Mouse (Mus musculus) limb, embryonic 10.5 days (tissue): ENCODE data around the gene Slc7a6. TPM values are rescaled to one million over a fixed set of nuclear protein-coding genes. Genes with fewer than 3 reads are reported as not detected.

Experiments
- DNase-seq: peaks from one replicate; pipeline ENCODE4 v3.0.0-alpha.2; 2017; ENCODE audit warnings: low spot score
- H3K27ac ChIP-seq: fragments of 300-500 bp; sonication (generic); 2 replicates; pipeline ENCODE4 v1.5.1; 2016; ENCODE audit warnings: mild to moderate bottlenecking
- H3K27me3 ChIP-seq: fragments of 300-500 bp; sonication (generic); 2 replicates; pipeline ENCODE4 v1.6.1; 2016; ENCODE audit warnings: low read depth, mild to moderate bottlenecking; ENCODE audit not compliant: poor library complexity, severe bottlenecking
- H3K36me3 ChIP-seq: fragments of 300-500 bp; sonication (generic); 2 replicates; pipeline ENCODE4 v1.6.1; 2016; ENCODE audit warnings: mild to moderate bottlenecking, moderate library complexity
- H3K4me1 ChIP-seq: fragments of 300-500 bp; sonication (generic); 2 replicates; pipeline ENCODE4 v1.6.1; 2016
- H3K4me3 ChIP-seq: fragments of 300-500 bp; sonication (generic); 2 replicates; pipeline ENCODE4 v1.5.1; 2016; ENCODE audit warnings: mild to moderate bottlenecking, moderate library complexity
- H3K9me3 ChIP-seq: fragments of 300-500 bp; sonication (generic); replicated peaks from 2 replicates; pipeline ENCODE4 v1.6.1; 2016; ENCODE audit warnings: mild to moderate bottlenecking
- WGBS: fragments of 180-500 bp; shearing (Covaris S2); methylation state at CpG from one replicate; pipeline ENCODE4 v1.1.7; 2016; 5-methylcytosine and 5-hydroxymethylcytosine counted together
- polyA plus RNA-seq: library from polyadenylated mRNA; unstranded; fragments of >200 nt; fragmentation: Nextera tagmentation; extraction: Ambion mirVana; gene quantifications from 2 replicates; pipeline ENCODE4 v1.2.1, GENCODE M21; 2016

The Slc7a6 gene
- polyA plus RNA-seq, 1 experiment from 2014 or later: 85.3 TPM

GRCm38 (mm10) chr8:106149801-106150652 is 18.6 kb upstream of the Slc7a6 start, which contains the start of gene Pla2g15:
Pla2g15 (plus strand) TSS chr8:106150399.
- no peaks in the 10 kb centered on the region for H3K9me3 ChIP-seq
- peak within 1 kb of the TSS; percentile 80 for H3K27ac ChIP-seq
- WGBS: 4% methylated on average over 38 of the region's 38 CpGs
- peaks cover 13% of the 10 kb centered on the region; the same call in 1 of the 2 replicates for H3K36me3 ChIP-seq
- H3K4me3 ChIP-seq: peak within 1 kb of the TSS; percentile 75
- H3K27me3 ChIP-seq: no peaks in the 10 kb centered on the region
- peak; percentile 95 for DNase-seq
- peaks cover 14% of the 10 kb centered on the region for H3K4me1 ChIP-seq

- 22% methylated on average over 8 of the region's 8 CpGs for WGBS
- Histone ChIP-seq H3K9me3 (no peaks in the 10 kb centered on the region), H3K27ac (peak overlapping the region; percentile 80), H3K4me3 (peak overlapping the region; percentile 75), H3K4me1 (peaks cover 14% of the 10 kb centered on the region), H3K27me3 (no peaks in the 10 kb centered on the region), H3K36me3 (peaks cover 16% of the 10 kb centered on the region)
- DNase-seq: no peak
Observed at GRCm38 (mm10) chr8:106150653-106151000, 18.0 kb upstream of the Slc7a6 start.

- Histone ChIP-seq H3K4me1 (peaks cover 14% of the 10 kb centered on the region), H3K36me3 (peaks cover 18% of the 10 kb centered on the region), H3K27ac (no peak overlapping the region), H3K9me3 (no peaks in the 10 kb centered on the region), H3K4me3 (peak overlapping the region; percentile 75), H3K27me3 (no peaks in the 10 kb centered on the region)
- DNase-seq: no peak
- WGBS: 86% methylated on average over 9 of the region's 9 CpGs
Observed at GRCm38 (mm10) chr8:106151041-106151440, 17.6 kb upstream of the Slc7a6 start.

GRCm38 (mm10) chr8:106152876-106153275 is 15.8 kb upstream of the Slc7a6 start:
- Histone ChIP-seq H3K36me3 (peaks cover 27% of the 10 kb centered on the region), H3K27ac (no peak overlapping the region), H3K9me3 (no peaks in the 10 kb centered on the region), H3K27me3 (no peaks in the 10 kb centered on the region), H3K4me3 (no peak overlapping the region), H3K4me1 (peaks cover 14% of the 10 kb centered on the region)
- DNase-seq: no peak
- 85% methylated on average over 4 of the region's 4 CpGs for WGBS

- no peak overlapping the region for H3K27ac ChIP-seq
- H3K36me3 ChIP-seq: peaks cover 65% of the 10 kb centered on the region
- 98% methylated on average over 1 of the region's 1 CpGs for WGBS
- no peaks in the 10 kb centered on the region for H3K4me1 ChIP-seq
- DNase-seq: no peak
- no peaks in the 10 kb centered on the region for H3K27me3 ChIP-seq
- no peak overlapping the region for H3K4me3 ChIP-seq
- no peaks in the 10 kb centered on the region for H3K9me3 ChIP-seq
Observed at GRCm38 (mm10) chr8:106157419-106157818, 11.2 kb upstream of the Slc7a6 start.

GRCm38 (mm10) chr8:106158381-106158780 is 10.3 kb upstream of the Slc7a6 start:
- no peaks in the 10 kb centered on the region for H3K4me1 ChIP-seq
- no peak overlapping the region for H3K27ac ChIP-seq
- 90% methylated on average over 10 of the region's 10 CpGs for WGBS
- no peaks in the 10 kb centered on the region for H3K9me3 ChIP-seq
- H3K36me3 ChIP-seq: peaks cover 73% of the 10 kb centered on the region
- DNase-seq: no peak
- no peak overlapping the region for H3K4me3 ChIP-seq
- H3K27me3 ChIP-seq: no peaks in the 10 kb centered on the region

- Histone ChIP-seq H3K4me1 (no peaks in the 10 kb centered on the region), H3K9me3 (no peaks in the 10 kb centered on the region), H3K4me3 (no peak overlapping the region), H3K27ac (no peak overlapping the region), H3K36me3 (peaks cover 77% of the 10 kb centered on the region), H3K27me3 (no peaks in the 10 kb centered on the region)
- no peak for DNase-seq
- 94% methylated on average over 6 of the region's 6 CpGs for WGBS
Observed at GRCm38 (mm10) chr8:106159876-106160275, 8.8 kb upstream of the Slc7a6 start.

- Histone ChIP-seq H3K36me3 (peaks cover 58% of the 10 kb centered on the region), H3K27me3 (no peaks in the 10 kb centered on the region), H3K9me3 (no peaks in the 10 kb centered on the region), H3K4me3 (no peak overlapping the region), H3K27ac (no peak overlapping the region), H3K4me1 (peaks cover 3% of the 10 kb centered on the region; the same call in 1 of the 2 replicates)
- DNase-seq: no peak
- 92% methylated on average over 9 of the region's 9 CpGs for WGBS
Observed at GRCm38 (mm10) chr8:106163251-106163650, 5.4 kb upstream of the Slc7a6 start.

- Histone ChIP-seq H3K4me1 (peaks cover 14% of the 10 kb centered on the region), H3K9me3 (no peaks in the 10 kb centered on the region), H3K36me3 (peaks cover 43% of the 10 kb centered on the region), H3K27me3 (no peaks in the 10 kb centered on the region), H3K4me3 (no peak overlapping the region), H3K27ac (no peak overlapping the region)
- 49% methylated on average over 4 of the region's 4 CpGs for WGBS
- peak; percentile 79 for DNase-seq
Observed at GRCm38 (mm10) chr8:106165460-106165859, 3.2 kb upstream of the Slc7a6 start.

GRCm38 (mm10) chr8:106169017-106169933 is 618 bp downstream of the Slc7a6 start:
- Histone ChIP-seq H3K27me3 (no peaks in the 10 kb centered on the region), H3K9me3 (no peaks in the 10 kb centered on the region), H3K4me3 (peak overlapping the region; percentile 85), H3K27ac (peak overlapping the region; percentile 97), H3K4me1 (peaks cover 14% of the 10 kb centered on the region), H3K36me3 (peaks cover 19% of the 10 kb centered on the region)
- WGBS: 2% methylated on average over 54 of the region's 54 CpGs
- peak; percentile 71 for DNase-seq

GRCm38 (mm10) chr8:106169934-106170480 is 1.4 kb downstream of the Slc7a6 start:
- H3K36me3 ChIP-seq: peaks cover 15% of the 10 kb centered on the region
- no peak for DNase-seq
- peak overlapping the region; percentile 85 for H3K4me3 ChIP-seq
- 0 out of 2 replicates have a peak overlapping the region, but pooled peaks have one; percentile 97 for H3K27ac ChIP-seq
- no peaks in the 10 kb centered on the region for H3K27me3 ChIP-seq
- WGBS: 48% methylated on average over 6 of the region's 6 CpGs
- H3K4me1 ChIP-seq: peaks cover 14% of the 10 kb centered on the region
- H3K9me3 ChIP-seq: no peaks in the 10 kb centered on the region

- Histone ChIP-seq H3K27ac (no peak overlapping the region), H3K9me3 (no peaks in the 10 kb centered on the region), H3K27me3 (no peaks in the 10 kb centered on the region), H3K4me3 (no peak overlapping the region), H3K36me3 (peaks cover 15% of the 10 kb centered on the region), H3K4me1 (peaks cover 18% of the 10 kb centered on the region)
- 93% methylated on average over 3 of the region's 3 CpGs for WGBS
- DNase-seq: no peak
Observed at GRCm38 (mm10) chr8:106173566-106173965, 4.9 kb downstream of the Slc7a6 start.
